Mouse (Mus musculus) right cerebral cortex, postnatal 4 days (tissue): ENCODE measurements around the gene Olfr584.

Experiments
- DNase-seq: peaks from one replicate; pipeline ENCODE4 v3.0.0-alpha.2; 2022

Gene Olfr584

GRCm38 (mm10) chr7:103081585-103081984 lies at the start of gene Olfr584:
Gene Olfr584 (plus strand): TSS chr7:103081885.
- no peak for DNase-seq

DNA sequence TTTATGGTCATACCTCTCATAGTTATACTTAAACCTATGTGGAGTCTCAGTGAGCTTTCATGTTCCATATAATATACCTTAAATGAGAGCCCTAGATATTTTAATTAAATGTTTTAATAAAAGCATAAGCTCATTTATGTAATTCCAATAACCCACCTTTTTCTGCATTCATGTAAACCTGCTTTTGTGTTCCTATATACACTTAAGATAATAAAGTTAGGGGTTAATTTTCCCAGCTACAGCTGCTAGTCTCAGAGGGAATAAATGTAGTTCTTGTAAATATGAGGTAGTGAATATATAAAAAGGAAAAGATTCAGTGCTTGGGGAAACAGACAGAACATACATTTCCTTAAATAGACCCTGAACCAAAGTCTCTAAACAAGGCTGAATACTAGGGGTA lies 44.0 kb upstream of the Olfr584 start, which contains the start of gene Olfr582:
Gene Olfr582, plus strand, starts transcription at position 301 of the 400 bp plus-strand sequence.
- DNase-seq, result no peak

DNA sequence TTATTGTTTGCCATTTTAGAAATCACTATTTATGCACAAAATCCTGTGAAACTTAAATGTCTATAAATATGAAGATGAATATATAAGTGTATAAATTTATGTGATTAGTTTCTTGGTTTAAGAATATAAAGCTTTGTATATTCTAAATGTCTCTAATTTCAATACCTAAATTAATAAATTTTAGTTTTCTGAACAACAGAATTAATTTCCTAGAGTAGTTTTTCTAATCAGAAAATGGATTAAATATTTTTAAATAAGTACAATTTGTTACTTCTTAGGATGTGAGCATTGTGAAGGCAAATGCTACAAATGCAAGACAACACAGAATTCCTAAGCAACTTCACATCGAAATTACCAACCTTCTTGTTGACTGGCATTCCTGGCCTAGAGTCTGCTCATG lies 30.7 kb upstream of the Olfr584 start, which contains the start of gene Olfr583:
Gene Olfr583, plus strand, starts transcription at position 301 of the 400 bp plus-strand sequence.
- DNase-seq, result no peak

- no peak for DNase-seq
These were observed 15.7 kb downstream of the Olfr584 start, which contains the start of gene Olfr585 for GRCm38 (mm10) chr7:103097420-103097819. Gene Olfr585 (plus strand): TSS chr7:103097720.

DNA sequence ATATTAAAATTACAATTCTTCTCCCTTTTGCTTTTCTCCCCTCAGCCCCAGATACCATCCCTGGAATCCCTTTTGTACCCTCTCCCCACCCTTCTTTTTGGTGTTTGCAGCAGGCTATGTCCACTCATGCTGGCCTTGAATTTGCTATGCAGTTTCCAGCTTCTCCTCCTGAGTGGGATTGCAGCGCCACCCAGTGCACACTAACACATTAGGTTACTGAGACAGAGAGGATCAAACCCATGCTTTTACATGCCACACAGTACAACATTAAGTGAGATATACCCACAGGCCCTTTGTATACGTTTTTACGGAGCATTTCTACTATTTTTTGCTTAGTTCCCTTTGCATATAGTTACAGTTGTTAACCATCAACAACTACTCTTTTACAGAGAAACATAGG lies 37.7 kb downstream of the Olfr584 start:
- peak; percentile 3 for DNase-seq

DNA sequence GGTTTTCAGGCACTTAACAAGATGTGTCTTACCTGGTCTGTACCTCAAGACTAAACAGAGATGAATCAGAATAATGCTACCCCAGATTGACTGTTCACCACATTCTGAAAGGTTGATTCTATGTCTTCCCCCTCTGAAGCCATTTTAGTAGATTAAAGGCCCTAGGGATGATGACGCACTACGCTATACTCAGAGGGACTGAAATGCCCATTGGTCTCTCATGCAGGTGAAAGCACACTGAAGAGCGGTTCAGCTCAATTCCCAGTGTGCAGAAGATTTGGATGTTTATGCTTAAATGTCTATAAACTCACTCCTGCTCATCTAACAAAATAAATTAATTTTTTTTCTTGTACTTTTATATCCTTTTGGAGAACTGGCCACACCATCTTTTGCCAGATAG lies 43.9 kb downstream of the Olfr584 start, which contains the start of gene Olfr586:
Gene Olfr586, minus strand, starts transcription at position 101 of the 400 bp plus-strand sequence.
- no peak for DNase-seq
